ENCODE assay signal across 22 mouse cellular contexts in the genomic region with DNA sequence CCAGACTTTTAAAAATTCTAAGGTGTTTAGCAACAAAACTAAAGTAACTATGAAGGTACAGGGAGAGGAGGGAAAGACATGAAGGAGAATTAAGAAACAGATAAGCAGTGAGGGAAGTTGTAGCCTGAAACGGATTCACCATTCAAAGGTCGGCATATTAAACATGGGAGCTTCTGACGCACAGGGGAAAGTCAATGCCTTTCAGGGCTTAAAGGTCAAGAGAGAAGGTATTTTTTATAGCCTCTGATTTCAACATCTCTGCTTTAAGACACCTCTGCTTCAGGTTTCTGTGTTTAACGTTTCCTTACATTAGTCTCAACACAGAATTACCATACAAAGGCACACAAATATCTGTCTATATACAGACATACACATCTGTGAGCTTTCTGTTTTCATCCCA.
DNase-seq lines count a peak whose midpoint lies in the region; ATAC-seq and TF ChIP-seq lines count a peak whose summit lies in the region.
"Had no signal": no experiment of that assay in that cellular context is flagged by ENCODE, and none has a peak within 500 bp of the region (broad histone marks: within the 10 kb centered on the region; RNA-seq: fewer than 3 reads in every experiment).

No protein-coding gene starts in this region.

- no peaks in the 10 kb centered on the region for H3K36me3 ChIP-seq in intestine, embryonic 15.5 days
- H3K36me3 ChIP-seq in intestine, embryonic 16.5 days (ENCODE audit: control insufficient read depth, insufficient read depth, low read length), result no peaks in the 10 kb centered on the region
- 0 out of 2 replicates have a peak, but pooled peaks cover under 1% of the 10 kb centered on the region for H3K36me3 ChIP-seq in intestine, postnatal 0 days (ENCODE audit: control insufficient read depth, insufficient read depth)

- peak; percentile 14 for DNase-seq in large intestine, adult 2 months (ENCODE audit: low read depth, low spot score)
- DNase-seq in kidney, postnatal 36 days, result no peak
- no peak for DNase-seq in gastrocnemius, adult 18-20 months (ENCODE audit: low spot score)
- DNase-seq in ovary, adult 18-20 months (ENCODE audit: low spot score), result no peak
- DNase-seq in urinary bladder, postnatal 4 days (ENCODE audit: low spot score in 2 of 2), result no peak
- DNase-seq: adrenal gland, adult 2 months; adrenal gland, adult 8-10 months; adrenal gland, postnatal 10 days; adrenal gland, postnatal 14 days; adrenal gland, postnatal 25 days; adrenal gland, postnatal 36 days; B cell, adult 2 months; cerebellum, adult 11 months; cerebellum, adult 11-12 months had no signal

- no peak for TF ChIP-seq CTCF in intestine, postnatal 0 days (IDR thresholded peaks at IDR 0.05; ENCODE audit: low read depth)

- H3K27ac ChIP-seq in intestine, embryonic 15.5 days, result no peak overlapping the region
- H3K27ac ChIP-seq in intestine, embryonic 16.5 days (ENCODE audit: low read length), result no peak overlapping the region
- no peak overlapping the region for H3K27ac ChIP-seq in intestine, postnatal 0 days (ENCODE audit: low read depth, low read length)

- no peak overlapping the region for H3K9ac ChIP-seq in intestine, embryonic 15.5 days
- no peak overlapping the region for H3K9ac ChIP-seq in intestine, embryonic 16.5 days (ENCODE audit: low read depth, low read length)
- no peak overlapping the region for H3K9ac ChIP-seq in intestine, postnatal 0 days (ENCODE audit: low read depth, low read length)

- no peaks in the 10 kb centered on the region for H3K9me3 ChIP-seq in intestine, embryonic 15.5 days
- no peaks in the 10 kb centered on the region for H3K9me3 ChIP-seq in intestine, embryonic 16.5 days (ENCODE audit: control insufficient read depth, low read length)
- H3K9me3 ChIP-seq in intestine, postnatal 0 days (ENCODE audit: control insufficient read depth), result no peaks in the 10 kb centered on the region
- H3K9me3 ChIP-seq: G1E had no signal

- no peaks in the 10 kb centered on the region for H3K4me1 ChIP-seq in intestine, embryonic 15.5 days (replicated peaks)
- no peaks in the 10 kb centered on the region for H3K4me1 ChIP-seq in intestine, embryonic 16.5 days (ENCODE audit: control insufficient read depth, insufficient read depth, low read length)
- H3K4me1 ChIP-seq in intestine, postnatal 0 days (replicated peaks; ENCODE audit: control insufficient read depth, insufficient read depth, low read length), result no peaks in the 10 kb centered on the region

- no peaks in the 10 kb centered on the region for H3K27me3 ChIP-seq in intestine, embryonic 15.5 days (replicated peaks)
- H3K27me3 ChIP-seq in intestine, embryonic 16.5 days (replicated peaks; ENCODE audit: control insufficient read depth, insufficient read depth, low read length), result no peaks in the 10 kb centered on the region
- no peaks in the 10 kb centered on the region for H3K27me3 ChIP-seq in intestine, postnatal 0 days (replicated peaks; ENCODE audit: control insufficient read depth, insufficient read depth, low read length)
- H3K27me3 ChIP-seq: CH12.LX, Patski had no signal

- no peak overlapping the region for H3K4me3 ChIP-seq in intestine, embryonic 15.5 days (replicated peaks)
- H3K4me3 ChIP-seq in intestine, embryonic 16.5 days (ENCODE audit: low read length), result no peak overlapping the region
- H3K4me3 ChIP-seq in intestine, postnatal 0 days (ENCODE audit: low read depth, low read length), result no peak overlapping the region

- H3K4me2 ChIP-seq in intestine, embryonic 15.5 days (replicated peaks), result no peak overlapping the region
- H3K4me2 ChIP-seq in intestine, embryonic 16.5 days (ENCODE audit: low read depth, low read length), result no peak overlapping the region
- H3K4me2 ChIP-seq in intestine, postnatal 0 days (replicated peaks; ENCODE audit: low read depth), result no peak overlapping the region

- peak; percentile 56; the same call in 1 of the 2 replicates for ATAC-seq in intestine, embryonic 15.5 days
- peak; percentile 71 for ATAC-seq in intestine, embryonic 16.5 days
- 0 out of 2 replicates have a peak, but pooled peaks have one; percentile 47 for ATAC-seq in intestine, postnatal 0 days
- ATAC-seq: activated CD4-positive, CD25-positive, alpha-beta regulatory T cell, adult 4 months; CD4-positive, CD25-positive, alpha-beta regulatory T cell, adult 4 months; Patski had no signal

- 61% methylated on average over 4 of the region's 4 CpGs for WGBS in intestine, embryonic 15.5 days
- 59% methylated on average over 4 of the region's 4 CpGs for WGBS in intestine, embryonic 16.5 days
- 44% methylated on average over 4 of the region's 4 CpGs for WGBS in intestine, postnatal 0 days
- 49% methylated on average over 4 of the region's 4 CpGs for WGBS in large intestine, adult 2 months
